Mouse (Mus musculus) myocyte (in vitro differentiated cells): ENCODE data around the gene Bscl2. TPM values are rescaled to one million over a fixed set of nuclear protein-coding genes. Genes with fewer than 3 reads are reported as not detected.

Experiments
- H3K27me3 ChIP-seq: one replicate; pipeline ENCODE4 v1.6.1; 2011; ENCODE audit not compliant: control insufficient read depth, insufficient read depth, insufficient read length
- H3K36me3 ChIP-seq: one replicate; pipeline ENCODE4 v1.6.1; 2011; ENCODE audit not compliant: control insufficient read depth, insufficient read depth
- H3K4me2 ChIP-seq: one replicate; pipeline ENCODE4 v1.6.1; 2011; ENCODE audit warnings: low read depth, control low read depth
- H3K4me3 ChIP-seq: one replicate; pipeline ENCODE4 v1.5.1; 2011; ENCODE audit warnings: mild to moderate bottlenecking, control low read depth, moderate library complexity
- H3K79me2 ChIP-seq: one replicate; pipeline ENCODE4 v1.6.1; 2011; ENCODE audit not compliant: control insufficient read depth, insufficient read depth
- H3ac ChIP-seq: one replicate; pipeline ENCODE4 v1.6.1; 2011; ENCODE audit not compliant: control insufficient read depth, insufficient read length
- CEBPB ChIP-seq: IDR thresholded peaks from 2 replicates; pipeline ENCODE4 v1.6.1; 2011; ENCODE audit warnings: mild to moderate bottlenecking, moderate library complexity; ENCODE audit not compliant: poor library complexity, insufficient read depth, severe bottlenecking
- E2F4 ChIP-seq: IDR thresholded peaks from one replicate; pipeline ENCODE4 v1.6.1; 2011; ENCODE audit warnings: mild to moderate bottlenecking, control low read depth, moderate library complexity; ENCODE audit not compliant: insufficient read depth
- MAX ChIP-seq: IDR thresholded peaks from one replicate; pipeline ENCODE4 v1.6.1; 2011; ENCODE audit warnings: low read depth, mild to moderate bottlenecking, control low read depth
- MYOD1 ChIP-seq, 3 experiments: IDR thresholded peaks; one replicate each; pipeline ENCODE4 v1.6.1; 2011; ENCODE audit warnings: control low read depth in 2 of 3, low read depth in 2 of 3, mild to moderate bottlenecking in 2 of 3, moderate library complexity in 1 of 3; ENCODE audit not compliant: insufficient read length in 2 of 3, control insufficient read depth in 1 of 3
- MYOG ChIP-seq, 3 experiments: IDR thresholded peaks; one replicate each; pipeline ENCODE4 v1.6.1; 2011; ENCODE audit warnings: control low read depth in 2 of 3, low read depth in 2 of 3, mild to moderate bottlenecking in 2 of 3; ENCODE audit not compliant: insufficient read length in 2 of 3, control insufficient read depth in 1 of 3, insufficient read depth in 1 of 3
- POLR2A ChIP-seq: IDR thresholded peaks from one replicate; pipeline ENCODE4 v1.6.1; 2011; ENCODE audit warnings: low read depth, mild to moderate bottlenecking, control low read depth, moderate library complexity; ENCODE audit not compliant: insufficient read length
- POLR2AphosphoS2 ChIP-seq: IDR thresholded peaks from one replicate; pipeline ENCODE4 v1.6.1; 2011; ENCODE audit warnings: low read depth, control low read depth; ENCODE audit not compliant: insufficient read length
- REST ChIP-seq: IDR thresholded peaks from one replicate; pipeline ENCODE4 v1.6.1; 2011; ENCODE audit warnings: mild to moderate bottlenecking, control low read depth, moderate library complexity; ENCODE audit not compliant: insufficient read depth, insufficient read length
- SRF ChIP-seq: IDR thresholded peaks from one replicate; pipeline ENCODE4 v1.6.1; 2011; ENCODE audit warnings: low read depth; ENCODE audit not compliant: control insufficient read depth, insufficient read length
- TCF12 ChIP-seq: IDR thresholded peaks from one replicate; pipeline ENCODE4 v1.6.1; 2011; ENCODE audit warnings: mild to moderate bottlenecking, control low read depth; ENCODE audit not compliant: poor library complexity, insufficient read depth, severe bottlenecking
- TCF3 ChIP-seq: IDR thresholded peaks from one replicate; pipeline ENCODE4 v1.6.1; 2011; ENCODE audit warnings: low read depth, control low read depth; ENCODE audit not compliant: insufficient read length
- USF1 ChIP-seq: IDR thresholded peaks from one replicate; pipeline ENCODE4 v1.6.1; 2011; ENCODE audit warnings: low read depth, mild to moderate bottlenecking, control low read depth, moderate library complexity
- polyA plus RNA-seq: library from polyadenylated mRNA; unstranded; fragments of >200 nt; fragmentation: generic; extraction: Trizol; gene quantifications from one replicate; pipeline ENCODE4 v1.2.1, GENCODE M21; 2012; ENCODE audit warnings: missing spikeins

Gene Bscl2
- polyA plus RNA-seq, 1 experiment = 5.7 TPM

GRCm38 (mm10) chr19:8839908-8840791 is 2.9 kb downstream of the Bscl2 start:
- no peak overlapping the region for H3K4me3 ChIP-seq
- H3K79me2 ChIP-seq = no peaks in the 10 kb centered on the region
- H3K27me3 ChIP-seq = no peaks in the 10 kb centered on the region
- TF ChIP-seq TCF12 (no peak), REST (no peak), TCF3 (no peak), POLR2AphosphoS2 (no peak)
- H3K4me2 ChIP-seq = no peak overlapping the region
- peaks cover 19% of the 10 kb centered on the region for H3K36me3 ChIP-seq
- no peak overlapping the region for H3ac ChIP-seq

GRCm38 (mm10) chr19:8841012-8841411 is 3.7 kb downstream of the Bscl2 start:
- no peak overlapping the region for H3ac ChIP-seq
- H3K4me2 ChIP-seq = no peak overlapping the region
- TF ChIP-seq SRF (no peak), POLR2AphosphoS2 (no peak), TCF3 (no peak), POLR2A (no peak), CEBPB (no peak), USF1 (no peak), REST (no peak), E2F4 (no peak), MYOG (IDR thresholded peaks at IDR 0.05; ENCODE audit: control insufficient read depth in 1 of 3, insufficient read depth in 1 of 3, insufficient read length in 2 of 3, low read depth in 2 of 3) (no peak), MAX (no peak), MYOD1 (IDR thresholded peaks at IDR 0.05; ENCODE audit: control insufficient read depth in 1 of 3, insufficient read length in 2 of 3, low read depth in 2 of 3) (no peak), TCF12 (no peak)
- H3K36me3 ChIP-seq = peaks cover 18% of the 10 kb centered on the region
- H3K4me3 ChIP-seq = no peak overlapping the region
- no peaks in the 10 kb centered on the region for H3K27me3 ChIP-seq
- no peaks in the 10 kb centered on the region for H3K79me2 ChIP-seq

DNA sequence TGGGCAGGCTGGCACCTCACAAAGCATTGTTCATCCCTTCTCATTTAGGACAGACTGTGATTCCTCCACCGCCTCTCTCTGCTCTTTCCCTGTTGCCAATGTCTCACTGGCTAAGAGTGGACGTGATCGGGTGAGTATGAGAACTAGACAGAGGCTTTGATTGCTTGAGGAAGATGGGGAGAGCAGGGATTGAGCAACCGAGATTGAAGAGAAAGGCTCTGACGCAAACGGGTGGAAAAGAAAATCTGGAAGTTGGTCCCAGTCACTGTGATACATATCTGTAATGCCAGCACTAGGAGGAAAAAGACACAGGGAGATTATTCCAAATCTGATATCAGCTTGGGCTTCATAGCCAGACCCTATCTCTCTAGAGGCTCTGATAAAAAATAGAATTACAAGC is 5.7 kb downstream of the Bscl2 start:
- H3K36me3 ChIP-seq = peaks cover 25% of the 10 kb centered on the region
- no peaks in the 10 kb centered on the region for H3K79me2 ChIP-seq
- no peak overlapping the region for H3K4me3 ChIP-seq
- H3K4me2 ChIP-seq = no peak overlapping the region
- TF ChIP-seq E2F4 (no peak), MYOG (IDR thresholded peaks at IDR 0.05; ENCODE audit: control insufficient read depth in 1 of 3, insufficient read depth in 1 of 3, insufficient read length in 2 of 3, low read depth in 2 of 3) (no peak), TCF3 (no peak), SRF (no peak), TCF12 (no peak), CEBPB (no peak), REST (no peak), MYOD1 (IDR thresholded peaks at IDR 0.05; ENCODE audit: control insufficient read depth in 1 of 3, insufficient read length in 2 of 3, low read depth in 2 of 3) (no peak), MAX (no peak), USF1 (no peak), POLR2A (no peak), POLR2AphosphoS2 (no peak)
- H3ac ChIP-seq = no peak overlapping the region
- H3K27me3 ChIP-seq = no peaks in the 10 kb centered on the region

DNA sequence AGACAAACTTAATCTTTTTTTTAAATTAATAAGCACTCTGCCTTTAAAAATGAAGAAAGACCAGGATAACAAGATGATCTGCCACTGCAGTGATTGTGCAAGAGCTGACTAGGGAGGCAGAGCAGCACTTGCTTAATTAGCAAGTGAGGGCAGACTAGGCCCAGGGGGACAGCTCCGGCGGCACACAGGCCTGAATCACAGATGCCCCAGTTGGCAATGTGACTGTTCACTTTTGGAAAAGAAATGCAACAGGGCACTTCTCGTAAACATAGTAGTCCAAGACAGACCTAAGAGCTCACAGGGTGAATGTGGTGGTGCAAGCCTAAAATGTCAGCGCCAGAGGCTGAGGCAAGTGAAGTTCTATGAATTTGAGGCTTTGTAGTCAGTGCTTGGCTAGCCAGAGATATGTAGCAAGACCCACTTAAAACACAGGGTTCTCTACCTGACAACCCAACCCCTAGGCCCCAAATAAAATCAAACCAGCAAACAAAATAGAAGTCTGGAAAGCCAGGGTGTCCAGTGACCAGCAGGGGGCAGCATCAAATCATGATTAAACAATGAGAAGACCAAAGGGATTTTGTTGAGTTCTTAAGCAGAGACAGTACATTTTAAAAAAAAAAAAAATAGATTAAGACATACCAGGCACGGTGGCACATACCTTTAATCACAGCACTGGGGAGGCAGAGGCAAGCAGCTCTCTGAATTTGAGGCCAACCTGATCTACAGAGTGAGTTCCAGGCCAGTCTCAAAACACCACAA is 7.3 kb downstream of the Bscl2 start:
- H3K4me2 ChIP-seq = no peak overlapping the region
- no peak overlapping the region for H3K4me3 ChIP-seq
- H3K27me3 ChIP-seq = no peaks in the 10 kb centered on the region
- H3ac ChIP-seq = no peak overlapping the region
- no peaks in the 10 kb centered on the region for H3K79me2 ChIP-seq
- TF ChIP-seq REST (no peak), TCF3 (no peak), POLR2AphosphoS2 (no peak), TCF12 (no peak), CEBPB (no peak), USF1 (no peak), E2F4 (no peak), MYOD1 (IDR thresholded peaks at IDR 0.05; ENCODE audit: control insufficient read depth in 1 of 3, insufficient read length in 2 of 3, low read depth in 2 of 3) (no peak), MAX (no peak), SRF (no peak), MYOG (IDR thresholded peaks at IDR 0.05; ENCODE audit: control insufficient read depth in 1 of 3, insufficient read depth in 1 of 3, insufficient read length in 2 of 3, low read depth in 2 of 3) (no peak), POLR2A (no peak)
- H3K36me3 ChIP-seq = peaks cover 31% of the 10 kb centered on the region
